Mouse (Mus musculus) heart, embryonic 13.5 days (tissue): ENCODE measurements around the gene Dip2b. TPM values are rescaled to one million over a fixed set of nuclear protein-coding genes. Genes with fewer than 3 reads are reported as not detected.

Experiments used
- ATAC-seq: fragments of 200-750 bp; cut with Nextera tagmentation; 2 replicates; pipeline ENCODE4 v1.8.0; 2017; ENCODE audit warnings: moderate TSS enrichment; ENCODE audit not compliant: insufficient number of reproducible peaks, low FRiP score, low TSS enrichment; ENCODE audit errors: extremely low read depth
- H3K27ac ChIP-seq: fragments of 300-500 bp; sonication (generic); replicated peaks from 2 replicates; pipeline ENCODE4 v1.5.1; 2015; ENCODE audit warnings: moderate library complexity, mild to moderate bottlenecking, inconsistent platforms
- H3K27me3 ChIP-seq: fragments of 300-500 bp; sonication (generic); replicated peaks from 2 replicates; pipeline ENCODE4 v1.6.1; 2015; ENCODE audit warnings: mild to moderate bottlenecking, inconsistent platforms
- H3K36me3 ChIP-seq: fragments of 300-500 bp; sonication (generic); 2 replicates; pipeline ENCODE4 v1.6.1; 2015; ENCODE audit warnings: mild to moderate bottlenecking, inconsistent platforms
- H3K4me1 ChIP-seq: fragments of 300-500 bp; sonication (generic); 2 replicates; pipeline ENCODE4 v1.6.1; 2015; ENCODE audit warnings: inconsistent platforms
- H3K4me2 ChIP-seq: fragments of 300-500 bp; sonication (generic); 2 replicates; pipeline ENCODE4 v1.6.1; 2015; ENCODE audit warnings: inconsistent platforms, mild to moderate bottlenecking, moderate library complexity
- H3K4me3 ChIP-seq: fragments of 300-500 bp; sonication (generic); 2 replicates; pipeline ENCODE4 v1.5.1; 2015; ENCODE audit warnings: moderate library complexity, mild to moderate bottlenecking, inconsistent platforms
- H3K9ac ChIP-seq: fragments of 300-500 bp; sonication (generic); 2 replicates; pipeline ENCODE4 v1.6.1; 2015; ENCODE audit warnings: inconsistent platforms, mild to moderate bottlenecking, moderate library complexity
- H3K9me3 ChIP-seq: fragments of 300-500 bp; sonication (generic); 2 replicates; pipeline ENCODE4 v1.6.1; 2016; ENCODE audit warnings: inconsistent platforms
- WGBS: fragments of 180-500 bp; shearing (Covaris S2); methylation state at CpG from one replicate; pipeline ENCODE4 v1.1.7; 2015; ENCODE audit warnings: mixed read lengths; 5-methylcytosine and 5-hydroxymethylcytosine counted together
- polyA plus RNA-seq: library from polyadenylated mRNA; unstranded; fragments of >200 nt; fragmentation: Nextera tagmentation; extraction: Ambion mirVana; gene quantifications from 2 replicates; pipeline ENCODE4 v1.2.1, GENCODE M21; 2015

Dip2b gene
- polyA plus RNA-seq, 1 experiment from 2014 or later: 11.3 TPM

DNA sequence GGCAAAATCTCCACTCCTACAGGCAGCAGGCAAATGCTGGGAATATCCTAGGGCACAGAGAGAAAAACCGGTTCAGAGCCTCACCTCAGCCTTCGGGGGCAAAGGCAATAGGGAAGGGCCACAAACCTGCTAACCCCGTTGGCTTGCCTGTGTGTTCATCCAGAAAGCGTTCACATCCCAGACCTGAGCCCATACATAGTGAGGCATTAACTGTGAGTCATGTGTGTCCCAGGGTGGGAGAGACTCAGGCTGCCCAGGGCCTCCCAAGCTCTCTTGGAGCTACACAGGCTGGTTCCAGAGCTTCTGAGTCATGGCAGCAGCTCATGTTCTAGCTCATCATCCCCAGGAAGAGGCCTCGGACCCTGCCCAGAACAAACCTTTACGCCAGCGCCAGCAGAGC is 49.6 kb downstream of the Dip2b start:
- H3K36me3 ChIP-seq: no peaks in the 10 kb centered on the region
- no peak for ATAC-seq
- no peaks in the 10 kb centered on the region for H3K27me3 ChIP-seq
- H3K27ac ChIP-seq: no peak overlapping the region
- H3K4me2 ChIP-seq: no peak overlapping the region
- no peak overlapping the region for H3K4me3 ChIP-seq
- 82% methylated on average over 7 of the region's 7 CpGs for WGBS
- no peaks in the 10 kb centered on the region for H3K9me3 ChIP-seq
- H3K4me1 ChIP-seq: peaks cover 35% of the 10 kb centered on the region
- H3K9ac ChIP-seq: no peak overlapping the region

DNA sequence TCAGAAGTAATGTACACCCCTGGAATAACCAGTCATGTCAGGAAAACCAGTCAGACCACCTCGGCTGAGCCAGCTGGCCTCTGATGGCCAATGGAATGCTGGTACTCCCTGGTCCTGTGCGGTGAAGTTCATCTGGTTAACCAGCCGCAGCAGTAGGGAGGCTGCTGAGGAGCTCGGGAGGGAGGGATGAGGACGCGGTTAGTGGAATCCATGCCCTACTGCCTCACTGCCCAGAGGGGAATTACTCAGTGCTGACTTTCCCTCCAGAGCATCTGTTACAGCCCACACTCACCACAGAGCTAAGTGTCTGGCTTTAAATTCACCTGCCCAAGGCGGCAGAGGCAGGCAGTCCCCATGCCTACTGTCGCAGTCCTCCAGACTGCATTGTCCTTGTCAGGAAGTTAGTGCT is 51.2 kb downstream of the Dip2b start:
- no peak for ATAC-seq
- no peak overlapping the region for H3K9ac ChIP-seq
- H3K27me3 ChIP-seq: no peaks in the 10 kb centered on the region
- no peaks in the 10 kb centered on the region for H3K36me3 ChIP-seq
- H3K27ac ChIP-seq: no peak overlapping the region
- H3K4me1 ChIP-seq: peaks cover 33% of the 10 kb centered on the region
- H3K4me3 ChIP-seq: no peak overlapping the region
- no peak overlapping the region for H3K4me2 ChIP-seq
- 33% methylated on average over 8 of the region's 8 CpGs for WGBS
- H3K9me3 ChIP-seq: no peaks in the 10 kb centered on the region

DNA sequence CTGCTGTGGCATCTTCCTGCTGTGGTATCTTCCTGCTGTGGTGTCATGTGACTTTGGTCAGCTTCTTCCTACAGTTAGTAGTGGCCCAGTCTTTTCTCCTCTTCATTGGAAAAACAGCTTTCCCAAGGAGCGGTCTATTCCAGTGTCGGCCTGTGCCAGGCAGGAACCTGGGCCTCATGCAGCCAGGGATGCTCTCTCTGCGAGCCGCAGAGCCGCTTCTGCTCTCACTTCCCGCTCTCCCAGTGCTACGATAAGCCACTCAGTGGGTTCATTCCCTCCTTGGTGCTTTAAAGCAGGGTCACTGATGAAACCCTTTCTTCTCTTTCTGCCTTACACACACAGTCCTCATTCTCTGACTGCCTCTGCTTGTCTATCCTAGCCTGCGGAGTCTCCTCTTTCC is 53.4 kb downstream of the Dip2b start:
- peaks cover 39% of the 10 kb centered on the region for H3K4me1 ChIP-seq
- no peaks in the 10 kb centered on the region for H3K36me3 ChIP-seq
- no peaks in the 10 kb centered on the region for H3K27me3 ChIP-seq
- H3K9me3 ChIP-seq: no peaks in the 10 kb centered on the region
- H3K4me2 ChIP-seq: peak overlapping the region; percentile 39
- 41% methylated on average over 8 of the region's 8 CpGs for WGBS
- peak overlapping the region; percentile 58 for H3K27ac ChIP-seq
- ATAC-seq: no peak
- H3K4me3 ChIP-seq: no peak overlapping the region
- H3K9ac ChIP-seq: 0 out of 2 replicates have a peak overlapping the region, but pooled peaks have one; percentile 26

DNA sequence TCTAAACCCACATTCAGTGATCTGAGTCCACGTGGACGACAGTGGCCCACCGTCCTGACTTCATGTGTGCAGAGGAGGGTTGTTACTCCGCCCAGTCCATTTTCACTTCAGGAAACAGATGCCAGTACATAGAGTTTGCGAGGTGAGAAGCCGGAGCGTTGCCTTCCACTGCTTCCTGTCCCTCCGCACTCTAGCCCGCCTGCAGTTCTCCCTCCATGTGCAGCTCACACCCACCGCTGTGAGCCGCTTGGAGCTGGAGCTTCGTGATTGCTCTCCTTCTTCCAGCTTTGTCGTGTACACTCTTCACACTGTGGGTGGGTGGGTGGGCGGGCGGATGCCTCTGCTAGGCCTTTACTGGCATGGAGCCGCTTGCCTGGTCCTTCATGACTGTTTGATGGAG is 53.8 kb downstream of the Dip2b start:
- Histone ChIP-seq H3K9ac (0 out of 2 replicates have a peak overlapping the region, but pooled peaks have one; percentile 26), H3K4me3 (no peak overlapping the region), H3K4me2 (peak overlapping the region; percentile 39), H3K27ac (peak overlapping the region; percentile 58), H3K27me3 (no peaks in the 10 kb centered on the region), H3K36me3 (no peaks in the 10 kb centered on the region), H3K9me3 (no peaks in the 10 kb centered on the region), H3K4me1 (peaks cover 42% of the 10 kb centered on the region)
- WGBS: 46% methylated on average over 16 of the region's 16 CpGs
- ATAC-seq: no peak

DNA sequence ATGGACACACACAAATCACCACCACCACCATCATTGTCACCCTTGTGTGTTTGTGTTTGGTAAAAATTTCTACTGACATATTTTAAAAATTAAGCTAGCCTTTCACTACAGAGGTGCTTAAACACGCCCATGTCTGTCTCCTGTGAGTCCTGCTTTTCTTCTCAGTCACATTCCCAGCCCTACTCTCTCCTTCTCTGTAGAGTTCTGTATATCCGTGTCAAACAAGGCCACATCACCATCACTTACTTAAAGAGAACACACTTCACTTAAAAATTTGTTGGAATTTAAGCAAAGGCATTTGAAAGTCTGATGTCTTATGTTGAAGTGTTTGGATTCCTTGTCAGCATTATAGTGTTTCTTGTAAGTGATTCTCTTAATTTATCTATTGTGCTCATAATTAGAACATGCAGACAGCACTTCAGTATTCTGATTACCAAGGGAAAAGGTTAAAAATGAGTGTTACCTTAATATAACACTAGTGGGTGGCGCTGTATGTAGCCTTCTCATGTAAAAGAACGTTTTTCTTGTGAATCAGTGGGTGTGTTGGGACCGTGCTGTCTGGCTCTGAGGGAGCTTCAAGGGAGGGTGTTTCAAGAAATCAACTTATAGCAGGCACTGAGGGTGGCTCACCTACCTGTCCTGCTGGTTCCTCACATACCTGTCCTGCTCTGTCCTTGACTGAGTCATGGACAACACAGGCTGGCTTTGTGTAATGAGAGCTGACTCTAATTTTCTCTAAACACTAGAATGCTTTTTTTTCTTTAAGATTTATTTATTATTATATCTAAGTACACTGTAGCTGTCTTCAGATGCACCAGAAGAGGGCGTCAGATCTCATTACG is 58.3 kb downstream of the Dip2b start:
- 61% methylated on average over 7 of the region's 7 CpGs for WGBS
- Histone ChIP-seq H3K4me2 (no peak overlapping the region), H3K27me3 (no peaks in the 10 kb centered on the region), H3K27ac (no peak overlapping the region), H3K9ac (no peak overlapping the region), H3K9me3 (0 out of 2 replicates have a peak, but pooled peaks cover 4% of the 10 kb centered on the region), H3K4me3 (no peak overlapping the region), H3K36me3 (peaks cover 3% of the 10 kb centered on the region; the same call in 1 of the 2 replicates), H3K4me1 (peaks cover 45% of the 10 kb centered on the region)
- no peak for ATAC-seq

DNA sequence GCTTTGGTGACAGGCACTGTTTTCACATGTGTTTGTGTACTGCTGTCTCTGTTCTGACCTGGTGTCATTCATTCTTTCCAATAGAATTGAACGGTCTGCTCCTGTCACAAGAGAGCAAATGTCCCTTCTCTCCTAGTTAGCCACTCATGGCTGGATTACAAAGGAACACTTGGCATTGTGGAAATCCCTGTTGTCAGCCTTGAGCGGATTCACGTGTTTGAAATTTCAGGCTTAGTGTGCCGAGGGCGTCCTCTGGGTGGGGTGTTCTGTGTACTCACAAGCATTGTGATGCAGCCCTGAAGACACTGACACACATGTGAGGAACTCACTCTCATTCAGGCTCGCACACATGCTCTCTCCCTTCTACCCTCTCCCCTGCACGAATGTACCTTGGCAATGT is 61.9 kb downstream of the Dip2b start:
- Histone ChIP-seq H3K36me3 (peaks cover 3% of the 10 kb centered on the region; the same call in 1 of the 2 replicates), H3K4me2 (no peak overlapping the region), H3K27me3 (no peaks in the 10 kb centered on the region), H3K9ac (no peak overlapping the region), H3K9me3 (0 out of 2 replicates have a peak, but pooled peaks cover 4% of the 10 kb centered on the region), H3K4me3 (no peak overlapping the region), H3K4me1 (peaks cover 42% of the 10 kb centered on the region), H3K27ac (0 out of 2 replicates have a peak overlapping the region, but pooled peaks have one; percentile 55)
- WGBS: 77% methylated on average over 7 of the region's 7 CpGs
- ATAC-seq: no peak

DNA sequence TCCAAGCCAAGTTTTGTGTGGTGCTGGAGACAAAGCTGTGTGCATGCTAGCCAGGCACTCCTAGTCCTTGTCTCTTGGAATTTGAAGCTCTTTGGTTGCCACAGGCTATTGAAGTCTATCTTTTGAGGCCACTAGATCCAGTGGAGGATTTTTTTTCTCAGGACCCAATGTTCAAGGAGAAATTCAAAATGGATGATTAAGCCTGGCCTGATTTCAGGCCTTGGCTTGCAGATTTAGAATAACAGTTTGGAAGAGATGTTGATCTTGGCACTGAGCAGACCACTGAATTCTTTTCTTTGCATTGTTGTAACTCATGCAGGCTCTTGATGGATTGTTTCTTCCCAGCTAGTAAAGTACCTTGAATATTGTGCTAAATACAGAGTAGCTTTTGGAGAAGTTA is 62.7 kb downstream of the Dip2b start:
- ATAC-seq: no peak
- Histone ChIP-seq H3K4me1 (peaks cover 46% of the 10 kb centered on the region), H3K9ac (no peak overlapping the region), H3K27me3 (no peaks in the 10 kb centered on the region), H3K9me3 (0 out of 2 replicates have a peak, but pooled peaks cover 4% of the 10 kb centered on the region), H3K27ac (peak overlapping the region; percentile 55), H3K4me2 (no peak overlapping the region), H3K4me3 (no peak overlapping the region), H3K36me3 (peaks cover 3% of the 10 kb centered on the region; the same call in 1 of the 2 replicates)

DNA sequence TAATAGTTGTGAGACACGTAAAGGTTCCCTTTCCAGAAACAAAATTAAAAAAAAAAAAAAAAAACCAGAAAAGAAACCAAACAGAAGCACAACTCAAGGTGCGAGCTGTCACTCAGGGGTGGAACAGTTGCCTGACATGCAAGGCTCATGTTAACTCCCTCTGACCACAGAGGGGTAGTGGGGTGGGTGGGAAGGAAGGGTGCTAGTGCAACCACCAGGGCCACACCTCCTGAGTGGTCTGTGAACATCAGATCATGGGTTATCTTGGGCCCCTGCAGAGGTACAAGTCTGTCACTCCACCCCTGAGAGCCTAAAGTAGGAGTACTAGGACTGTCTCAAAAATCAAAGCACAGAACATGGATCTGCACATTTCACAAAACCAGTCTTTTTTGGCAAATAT is 65.7 kb downstream of the Dip2b start:
- peaks cover 57% of the 10 kb centered on the region for H3K4me1 ChIP-seq
- no peaks in the 10 kb centered on the region for H3K27me3 ChIP-seq
- no peak overlapping the region for H3K9ac ChIP-seq
- 0 out of 2 replicates have a peak, but pooled peaks cover 4% of the 10 kb centered on the region for H3K9me3 ChIP-seq
- ATAC-seq: no peak
- WGBS: 78% methylated on average over 2 of the region's 2 CpGs
- no peak overlapping the region for H3K27ac ChIP-seq
- H3K36me3 ChIP-seq: no peaks in the 10 kb centered on the region
- H3K4me2 ChIP-seq: no peak overlapping the region
- H3K4me3 ChIP-seq: no peak overlapping the region

DNA sequence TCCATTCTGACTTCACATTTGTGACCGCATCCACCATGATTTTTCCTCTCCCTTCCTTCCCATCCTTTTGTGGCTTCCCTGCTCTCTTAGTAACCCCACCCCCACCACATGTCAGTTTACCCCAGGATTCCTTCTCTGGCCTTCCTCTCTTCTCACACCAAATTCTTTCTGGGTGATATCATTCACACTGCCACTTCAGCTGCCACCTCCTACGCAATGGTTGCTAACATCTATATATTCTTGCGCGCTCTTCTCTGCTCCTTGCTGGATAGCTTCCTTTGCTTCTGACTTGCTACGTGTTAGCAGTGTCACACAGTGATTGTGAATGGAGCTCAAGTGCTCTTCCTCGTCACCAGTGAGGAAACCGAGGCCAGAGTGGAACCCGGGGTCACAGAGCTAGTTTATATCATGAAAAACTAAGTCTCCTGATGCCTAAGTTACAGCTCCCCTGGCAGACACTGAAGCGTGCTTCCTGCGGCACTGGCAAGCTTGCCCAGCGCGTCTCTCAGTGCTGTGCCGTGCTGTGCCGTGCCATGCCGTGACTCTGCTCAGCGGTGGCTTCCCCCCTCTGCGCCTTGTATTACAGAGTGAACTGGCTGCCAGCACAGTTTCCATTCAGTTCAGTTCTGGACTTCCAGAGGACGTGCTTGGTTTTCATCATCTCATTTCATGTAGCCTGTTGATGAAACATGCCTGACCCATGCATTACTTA is 69.8 kb downstream of the Dip2b start:
- Histone ChIP-seq H3K27ac (peak overlapping the region; percentile 91), H3K27me3 (no peaks in the 10 kb centered on the region), H3K4me1 (peaks cover 69% of the 10 kb centered on the region), H3K36me3 (no peaks in the 10 kb centered on the region), H3K9me3 (no peaks in the 10 kb centered on the region), H3K4me3 (peak overlapping the region; percentile 30), H3K9ac (peak overlapping the region; percentile 71), H3K4me2 (peak overlapping the region; percentile 62)
- WGBS: 40% methylated on average over 18 of the region's 18 CpGs
- no peak for ATAC-seq

DNA sequence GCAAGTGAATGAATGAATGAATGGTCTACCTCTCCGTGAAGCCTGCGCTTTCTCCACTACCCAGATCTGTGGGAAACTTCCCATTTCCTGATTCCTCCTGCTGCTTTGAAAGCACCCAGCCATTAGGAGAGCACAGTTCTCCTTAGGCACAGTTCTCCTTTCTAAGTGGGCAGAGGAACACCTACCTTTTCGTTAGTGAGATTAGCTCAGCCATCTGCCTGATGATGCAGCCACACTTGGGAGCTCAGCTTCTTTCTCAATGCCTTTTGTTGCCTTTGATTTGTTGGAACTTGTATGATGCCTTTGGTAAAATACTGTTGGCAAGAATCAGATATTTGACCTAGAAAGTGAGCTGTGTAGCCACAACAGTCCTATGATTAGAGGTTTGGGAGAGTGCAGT is 71.5 kb downstream of the Dip2b start:
- 73% methylated on average over 3 of the region's 3 CpGs for WGBS
- Histone ChIP-seq H3K27ac (no peak overlapping the region), H3K36me3 (no peaks in the 10 kb centered on the region), H3K4me2 (no peak overlapping the region), H3K4me3 (no peak overlapping the region), H3K9me3 (no peaks in the 10 kb centered on the region), H3K27me3 (no peaks in the 10 kb centered on the region), H3K4me1 (peaks cover 82% of the 10 kb centered on the region), H3K9ac (no peak overlapping the region)
- no peak for ATAC-seq

DNA sequence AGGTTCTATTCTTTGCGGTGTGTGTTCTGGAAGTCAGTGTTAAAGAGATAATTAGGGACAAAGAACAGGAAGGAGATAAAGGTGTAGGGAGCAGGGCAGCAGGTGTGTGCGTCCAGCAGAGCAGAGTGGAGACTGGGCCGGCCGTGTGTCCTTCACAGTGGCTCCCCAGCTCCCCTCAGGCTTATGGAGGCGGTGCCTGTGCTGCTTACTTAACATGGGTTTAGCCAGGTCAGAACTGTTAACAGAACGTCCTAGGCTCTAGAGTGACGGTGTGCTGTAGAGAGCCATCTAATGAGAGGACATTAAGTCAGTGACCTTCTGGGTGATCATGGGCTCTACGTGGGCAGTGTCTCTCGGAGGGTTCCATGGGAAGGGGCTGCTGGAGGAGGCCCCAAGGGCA is 73.4 kb downstream of the Dip2b start:
- Histone ChIP-seq H3K27me3 (no peaks in the 10 kb centered on the region), H3K9ac (0 out of 2 replicates have a peak overlapping the region, but pooled peaks have one; percentile 8), H3K4me1 (peaks cover 72% of the 10 kb centered on the region), H3K4me3 (no peak overlapping the region), H3K27ac (peak overlapping the region; percentile 48; the same call in 1 of the 2 replicates), H3K4me2 (no peak overlapping the region), H3K9me3 (no peaks in the 10 kb centered on the region), H3K36me3 (peaks cover 9% of the 10 kb centered on the region)
- 41% methylated on average over 9 of the region's 9 CpGs for WGBS
- no peak for ATAC-seq
